Mouse (Mus musculus) layer of hippocampus, adult 8-10 months (tissue): ENCODE measurements around the gene Olfr429. TPM values are rescaled to one million over a fixed set of nuclear protein-coding genes. Genes with fewer than 3 reads are reported as not detected.

Source experiments
- total RNA-seq, 4 experiments: library from RNA; stranded (reverse); gene quantifications; 2 replicates each; pipeline ENCODE4 v1.2.4; 2022

Olfr429 gene
- total RNA-seq, 4 experiments from 2014 or later, result not detected

Other genes starting within 250 kb of the Olfr429 start
- 1 to 10 TPM in 1 of 4 experiments, under 1 TPM in 2, not detected in 1; 0.45 to 1.1 (median 0.49) TPM for gene Ifi211, start 171.3 kb upstream of the Olfr429 start, total RNA-seq
- 1 to 10 TPM; 3.5 to 9.9 (median 7.0) TPM for gene Mndal, start 141.8 kb upstream of the Olfr429 start, total RNA-seq
- gene Ifi203, start 141.7 kb upstream of the Olfr429 start, total RNA-seq, result 1 to 10 TPM; 1.8 to 5.9 (median 3.3) TPM
- gene Ifi202b, start 101.6 kb upstream of the Olfr429 start, total RNA-seq, result not detected
- not detected for gene Ifi205, start 52.5 kb upstream of the Olfr429 start, total RNA-seq
- not detected for gene Olfr433, start 43.6 kb upstream of the Olfr429 start, total RNA-seq
- not detected for gene Olfr432, start 35.1 kb upstream of the Olfr429 start, total RNA-seq
- not detected for gene Olfr430, start 17.7 kb upstream of the Olfr429 start, total RNA-seq
- not detected for gene Olfr427, start 12.6 kb downstream of the Olfr429 start, total RNA-seq
- not detected for gene Olfr231, start 36.8 kb downstream of the Olfr429 start, total RNA-seq
- not detected for gene Olfr424, start 47.2 kb downstream of the Olfr429 start, total RNA-seq
- gene Olfr420, start 71.3 kb downstream of the Olfr429 start, total RNA-seq, result not detected
- gene Spta1, start 88.4 kb downstream of the Olfr429 start, total RNA-seq, result under 1 TPM in 3 of 4 experiments, not detected in 1; 0.04 to 0.11 (median 0.07) TPM
- not detected for gene Olfr419, start 167.7 kb downstream of the Olfr429 start, total RNA-seq
- not detected for gene Mptx1, start 246.2 kb downstream of the Olfr429 start, total RNA-seq